Mouse (Mus musculus): Measurements from ENCODE around the gene Wwc1. TPM values are rescaled to one million over a fixed set of nuclear protein-coding genes. Genes with fewer than 3 reads are reported as not detected.
"Not testable (repeated sequence)": the region's sequence is repeated elsewhere in the genome, so short reads cannot be mapped to it uniquely, and the experiment has no call there.

The Wwc1 gene
- polyA plus RNA-seq, 1 experiment from 2014 or later: 2.9 TPM

GRCm38 (mm10) chr11:35798874-35799273, 181.5 kb downstream of the Wwc1 start, which contains the start of gene Fbll1:
Gene Fbll1, minus strand, starts transcription at chr11:35798884.
- Histone ChIP-seq H3K4me2 (peak within 1 kb of the TSS; percentile 65), H3K4me3 (ENCODE audit: low read depth, low read length) (peak within 1 kb of the TSS; percentile 39), H3K36me3 (ENCODE audit: control insufficient read depth, insufficient read depth, low read length) (no peaks in the 10 kb centered on the region), H3K27ac (ENCODE audit: low read depth, low read length) (no peak within 1 kb of the TSS), H3K9ac (ENCODE audit: low read depth, low read length) (no peak within 1 kb of the TSS), H3K27me3 (ENCODE audit: control insufficient read depth, insufficient read depth, low read length) (peaks cover 50% of the 10 kb centered on the region), H3K9me3 (replicated peaks; ENCODE audit: control insufficient read depth, low read length) (no peaks in the 10 kb centered on the region), H3K4me1 (ENCODE audit: control insufficient read depth, insufficient read depth, low read length) (peaks cover 8% of the 10 kb centered on the region; the same call in 1 of the 2 replicates)
- 14% methylated on average over 11 of the region's 11 CpGs for WGBS (ENCODE audit: insufficient replicate concordance)
- no peak for ATAC-seq (replicated peaks; ENCODE audit: insufficient number of reproducible peaks, low FRiP score, low TSS enrichment)

- Histone ChIP-seq H3K9me3 (replicated peaks; ENCODE audit: control insufficient read depth, low read length) (no peaks in the 10 kb centered on the region), H3K4me3 (ENCODE audit: low read depth, low read length) (peak overlapping the region; percentile 39), H3K36me3 (ENCODE audit: control insufficient read depth, insufficient read depth, low read length) (no peaks in the 10 kb centered on the region), H3K4me2 (peak overlapping the region; percentile 65), H3K9ac (ENCODE audit: low read depth, low read length) (no peak overlapping the region), H3K27me3 (ENCODE audit: control insufficient read depth, insufficient read depth, low read length) (peaks cover 50% of the 10 kb centered on the region), H3K27ac (ENCODE audit: low read depth, low read length) (no peak overlapping the region), H3K4me1 (ENCODE audit: control insufficient read depth, insufficient read depth, low read length) (peaks cover 8% of the 10 kb centered on the region; the same call in 1 of the 2 replicates)
- no peak for ATAC-seq (replicated peaks; ENCODE audit: insufficient number of reproducible peaks, low FRiP score, low TSS enrichment)
- 6% methylated on average over 23 of the region's 23 CpGs for WGBS (ENCODE audit: insufficient replicate concordance)
These were observed 181.9 kb downstream of the Wwc1 start for GRCm38 (mm10) chr11:35798495-35798820.

GRCm38 (mm10) chr11:35797751-35798494, 182.4 kb downstream of the Wwc1 start:
- no peak for ATAC-seq (replicated peaks; ENCODE audit: insufficient number of reproducible peaks, low FRiP score, low TSS enrichment)
- H3K27me3 ChIP-seq (ENCODE audit: control insufficient read depth, insufficient read depth, low read length): peaks cover 50% of the 10 kb centered on the region
- WGBS (ENCODE audit: insufficient replicate concordance): 3% methylated on average over 79 of the region's 86 CpGs
- H3K4me1 ChIP-seq (ENCODE audit: control insufficient read depth, insufficient read depth, low read length): peaks cover 8% of the 10 kb centered on the region; the same call in 1 of the 2 replicates
- H3K4me2 ChIP-seq: peak overlapping the region; percentile 65
- no peak overlapping the region for H3K27ac ChIP-seq (ENCODE audit: low read depth, low read length)
- H3K36me3 ChIP-seq (ENCODE audit: control insufficient read depth, insufficient read depth, low read length): no peaks in the 10 kb centered on the region
- peak overlapping the region; percentile 39 for H3K4me3 ChIP-seq (ENCODE audit: low read depth, low read length)
- H3K9ac ChIP-seq (ENCODE audit: low read depth, low read length): no peak overlapping the region
- no peaks in the 10 kb centered on the region for H3K9me3 ChIP-seq (replicated peaks; ENCODE audit: control insufficient read depth, low read length)

- not testable (repeated sequence) for H3K9ac ChIP-seq (ENCODE audit: low read depth, low read length); H3K4me1 ChIP-seq (ENCODE audit: control insufficient read depth, insufficient read depth, low read length); ATAC-seq (replicated peaks; ENCODE audit: insufficient number of reproducible peaks, low FRiP score, low TSS enrichment); H3K4me2 ChIP-seq; H3K36me3 ChIP-seq (ENCODE audit: control insufficient read depth, insufficient read depth, low read length); H3K4me3 ChIP-seq (ENCODE audit: low read depth, low read length); H3K9me3 ChIP-seq (replicated peaks; ENCODE audit: control insufficient read depth, low read length); H3K27ac ChIP-seq (ENCODE audit: low read depth, low read length)
- peaks cover 30% of the 10 kb centered on the region for H3K27me3 ChIP-seq (ENCODE audit: control insufficient read depth, insufficient read depth, low read length)
- 78% methylated on average over 5 of the region's 5 CpGs for WGBS (ENCODE audit: insufficient replicate concordance)
These were observed 187.5 kb downstream of the Wwc1 start for GRCm38 (mm10) chr11:35792800-35793199.

GRCm38 (mm10) chr11:35788443-35788842, 191.9 kb downstream of the Wwc1 start:
- Histone ChIP-seq H3K4me2 (no peak overlapping the region), H3K9ac (ENCODE audit: low read depth, low read length) (no peak overlapping the region), H3K27me3 (ENCODE audit: control insufficient read depth, insufficient read depth, low read length) (no peaks in the 10 kb centered on the region), H3K9me3 (replicated peaks; ENCODE audit: control insufficient read depth, low read length) (no peaks in the 10 kb centered on the region), H3K4me3 (ENCODE audit: low read depth, low read length) (no peak overlapping the region), H3K27ac (ENCODE audit: low read depth, low read length) (no peak overlapping the region), H3K36me3 (ENCODE audit: control insufficient read depth, insufficient read depth, low read length) (peaks cover 15% of the 10 kb centered on the region), H3K4me1 (ENCODE audit: control insufficient read depth, insufficient read depth, low read length) (no peaks in the 10 kb centered on the region)
- WGBS (ENCODE audit: insufficient replicate concordance): 94% methylated on average over 2 of the region's 2 CpGs
- ATAC-seq (replicated peaks; ENCODE audit: insufficient number of reproducible peaks, low FRiP score, low TSS enrichment): no peak

Other genes starting within 250 kb of the Wwc1 start
- gene Pank3, start 211.0 kb downstream of the Wwc1 start, polyA plus RNA-seq (2014; fragmentation: Nextera tagmentation; extraction: Ambion mirVana): 13.1 and 14.4 TPM in 2 replicates
- not detected in 2 replicates for gene Fbll1, start 181.6 kb downstream of the Wwc1 start, polyA plus RNA-seq (2014; fragmentation: Nextera tagmentation; extraction: Ambion mirVana)
- gene Rars, start 146.0 kb downstream of the Wwc1 start, polyA plus RNA-seq (2014; fragmentation: Nextera tagmentation; extraction: Ambion mirVana): 82.4 and 89.2 TPM in 2 replicates

Data from heart, embryonic 11.5 days (tissue).